Mouse (Mus musculus) forebrain, embryonic 14.5 days (tissue): ENCODE results near the gene Pdgfc. TPM values are rescaled to one million over a fixed set of nuclear protein-coding genes. Genes with fewer than 3 reads are reported as not detected.

Source experiments
- ATAC-seq: fragments of 200-750 bp; cut with Nextera tagmentation; 2 replicates; pipeline ENCODE4 v1.8.0; 2017; ENCODE audit warnings: mild to moderate bottlenecking, moderate library complexity
- DNase-seq: peaks from one replicate; pipeline ENCODE4 v3.0.0-alpha.2; 2015; ENCODE audit warnings: low spot score
- H3K27ac ChIP-seq: fragments of 300-500 bp; sonication (generic); 2 replicates; pipeline ENCODE4 v1.5.1; 2014; ENCODE audit warnings: low read depth, mild to moderate bottlenecking, control low read depth, low read length, moderate library complexity
- H3K27me3 ChIP-seq: fragments of 300-500 bp; sonication (generic); replicated peaks from 2 replicates; pipeline ENCODE4 v1.6.1; 2014; ENCODE audit warnings: low read length, control low read depth, mixed read lengths; ENCODE audit not compliant: control insufficient read depth, insufficient read depth
- H3K36me3 ChIP-seq: fragments of 300-500 bp; sonication (generic); 2 replicates; pipeline ENCODE4 v1.6.1; 2014; ENCODE audit warnings: low read length, control low read depth; ENCODE audit not compliant: control insufficient read depth, insufficient read depth
- H3K4me1 ChIP-seq: fragments of 300-500 bp; sonication (generic); 2 replicates; pipeline ENCODE4 v1.6.1; 2014; ENCODE audit warnings: antibody characterized with exemption, low read length, control low read depth; ENCODE audit not compliant: control insufficient read depth, insufficient read depth
- H3K4me2 ChIP-seq: fragments of 300-500 bp; sonication (generic); 2 replicates; pipeline ENCODE4 v1.6.1; 2014; ENCODE audit warnings: mild to moderate bottlenecking, control low read depth, low read length
- H3K4me3 ChIP-seq: fragments of 300-500 bp; sonication (generic); 2 replicates; pipeline ENCODE4 v1.5.1; 2014; ENCODE audit warnings: low read depth, low read length, control low read depth
- H3K9ac ChIP-seq: fragments of 300-500 bp; sonication (generic); 2 replicates; pipeline ENCODE4 v1.6.1; 2014; ENCODE audit warnings: mild to moderate bottlenecking, low read length, control low read depth, moderate library complexity
- H3K9me3 ChIP-seq: fragments of 300-500 bp; sonication (generic); replicated peaks from 2 replicates; pipeline ENCODE4 v1.6.1; 2016; ENCODE audit warnings: low read length, control low read depth, mixed read lengths; ENCODE audit not compliant: control insufficient read depth
- WGBS: fragments of 180-500 bp; shearing (Covaris S2); extraction: QIAGEN DNeasy Blood & Tissue Kit; methylation state at CpG from one replicate; pipeline ENCODE4 v1.1.7; 2014; 5-methylcytosine and 5-hydroxymethylcytosine counted together
- polyA plus RNA-seq: library from polyadenylated mRNA; unstranded; fragments of >200 nt; fragmentation: Nextera tagmentation; extraction: Ambion mirVana; gene quantifications from 2 replicates; pipeline ENCODE4 v1.2.1, GENCODE M21; 2014

The Pdgfc gene
- polyA plus RNA-seq, 1 experiment from 2014 or later, result 7.4 TPM

- under 1% methylated on average over 34 of the region's 34 CpGs for WGBS
- ATAC-seq (peak; percentile 58), DNase-seq (peak; percentile 59)
- Histone ChIP-seq H3K27me3 (no peaks in the 10 kb centered on the region), H3K9me3 (no peaks in the 10 kb centered on the region), H3K9ac (peak overlapping the region; percentile 74), H3K4me3 (peak overlapping the region; percentile 82), H3K36me3 (no peaks in the 10 kb centered on the region), H3K4me2 (peak overlapping the region; percentile 86), H3K4me1 (peaks cover 15% of the 10 kb centered on the region), H3K27ac (peak overlapping the region; percentile 87)
Measured at GRCm38 (mm10) chr3:81037312-81037859, 1.2 kb downstream of the Pdgfc start.

DNA sequence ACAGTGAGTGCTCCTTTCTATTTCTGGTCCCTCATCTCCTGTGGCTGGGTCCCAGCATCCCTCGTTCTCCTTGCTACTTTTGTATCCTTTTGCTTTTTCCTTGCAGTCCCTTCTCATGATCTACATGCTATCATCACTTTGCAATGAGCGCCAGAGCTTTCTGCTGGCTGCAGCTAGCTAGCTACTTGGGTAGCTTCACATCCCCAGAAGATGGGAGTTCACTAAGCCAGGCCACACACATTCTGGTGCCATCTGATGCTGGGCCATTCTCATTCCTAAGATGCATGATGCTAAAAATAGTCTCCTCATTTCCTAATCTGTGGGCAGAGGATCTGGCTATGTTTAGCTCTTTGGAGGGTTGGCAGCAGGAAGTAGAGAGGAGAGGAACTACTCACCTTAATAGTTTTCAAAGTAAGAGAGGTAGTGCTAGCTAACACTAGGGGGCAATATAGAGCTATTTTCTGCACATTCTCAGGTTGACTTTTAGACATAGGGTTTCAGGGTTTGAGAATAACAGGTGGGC lies 3.0 kb downstream of the Pdgfc start:
- no peak overlapping the region for H3K27ac ChIP-seq
- H3K36me3 ChIP-seq, result no peaks in the 10 kb centered on the region
- DNase-seq (peak; percentile 73), ATAC-seq (no peak)
- WGBS, result 77% methylated on average over 2 of the region's 2 CpGs
- peak overlapping the region; percentile 39; the same call in 1 of the 2 replicates for H3K4me2 ChIP-seq
- H3K4me3 ChIP-seq, result no peak overlapping the region
- H3K27me3 ChIP-seq, result no peaks in the 10 kb centered on the region
- H3K9me3 ChIP-seq, result no peaks in the 10 kb centered on the region
- no peak overlapping the region for H3K9ac ChIP-seq
- peaks cover 15% of the 10 kb centered on the region for H3K4me1 ChIP-seq

DNA sequence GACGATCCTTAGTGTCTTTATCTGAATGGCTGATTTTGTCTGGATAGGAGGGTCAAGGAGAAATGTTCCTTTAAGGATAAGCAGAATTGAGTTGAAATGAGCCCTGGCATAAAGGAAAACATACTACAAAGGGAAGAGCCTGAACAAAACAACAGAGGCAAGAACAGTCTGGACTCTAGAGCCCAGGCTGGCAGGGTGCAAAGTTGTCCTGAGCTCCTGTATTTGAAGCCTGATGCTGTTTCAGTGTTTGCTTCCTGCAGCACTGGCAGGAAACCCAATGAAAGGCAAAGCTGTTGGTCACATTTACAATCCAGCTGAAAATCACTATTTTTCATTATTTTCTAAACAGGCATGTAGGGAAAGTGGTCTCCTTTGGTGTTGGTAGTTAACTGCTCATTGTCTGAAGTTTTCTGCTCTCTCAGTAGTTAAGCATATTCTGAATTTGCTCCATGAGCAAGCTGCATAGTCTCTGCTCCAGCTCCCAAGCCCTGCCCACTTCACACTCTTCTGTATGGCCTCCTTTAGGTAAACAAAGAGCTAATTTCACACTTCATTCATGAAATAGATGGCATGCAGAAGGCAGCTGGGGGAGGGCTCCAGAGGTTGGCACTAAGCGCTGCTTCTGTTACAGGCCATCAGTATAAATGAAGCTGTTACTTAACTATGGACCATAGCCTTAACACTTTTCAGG lies 8.6 kb downstream of the Pdgfc start:
- Histone ChIP-seq H3K4me1 (peaks cover 21% of the 10 kb centered on the region), H3K9me3 (no peaks in the 10 kb centered on the region), H3K36me3 (no peaks in the 10 kb centered on the region), H3K27me3 (no peaks in the 10 kb centered on the region), H3K27ac (no peak overlapping the region), H3K9ac (no peak overlapping the region), H3K4me3 (no peak overlapping the region), H3K4me2 (no peak overlapping the region)
- peak; percentile 90 for ATAC-seq
- 40% methylated on average over 2 of the region's 2 CpGs for WGBS
- peak; percentile 67 for DNase-seq

- peak overlapping the region; percentile 23; the same call in 1 of the 2 replicates for H3K27ac ChIP-seq
- ATAC-seq (peak; percentile 57), DNase-seq (no peak)
- no peak overlapping the region for H3K4me3 ChIP-seq
- no peak overlapping the region for H3K9ac ChIP-seq
- no peaks in the 10 kb centered on the region for H3K27me3 ChIP-seq
- 42% methylated on average over 5 of the region's 5 CpGs for WGBS
- H3K4me2 ChIP-seq, result no peak overlapping the region
- no peaks in the 10 kb centered on the region for H3K9me3 ChIP-seq
- no peaks in the 10 kb centered on the region for H3K36me3 ChIP-seq
- H3K4me1 ChIP-seq, result peaks cover 21% of the 10 kb centered on the region
Measured at GRCm38 (mm10) chr3:81045344-81046050, 9.3 kb downstream of the Pdgfc start.

DNA sequence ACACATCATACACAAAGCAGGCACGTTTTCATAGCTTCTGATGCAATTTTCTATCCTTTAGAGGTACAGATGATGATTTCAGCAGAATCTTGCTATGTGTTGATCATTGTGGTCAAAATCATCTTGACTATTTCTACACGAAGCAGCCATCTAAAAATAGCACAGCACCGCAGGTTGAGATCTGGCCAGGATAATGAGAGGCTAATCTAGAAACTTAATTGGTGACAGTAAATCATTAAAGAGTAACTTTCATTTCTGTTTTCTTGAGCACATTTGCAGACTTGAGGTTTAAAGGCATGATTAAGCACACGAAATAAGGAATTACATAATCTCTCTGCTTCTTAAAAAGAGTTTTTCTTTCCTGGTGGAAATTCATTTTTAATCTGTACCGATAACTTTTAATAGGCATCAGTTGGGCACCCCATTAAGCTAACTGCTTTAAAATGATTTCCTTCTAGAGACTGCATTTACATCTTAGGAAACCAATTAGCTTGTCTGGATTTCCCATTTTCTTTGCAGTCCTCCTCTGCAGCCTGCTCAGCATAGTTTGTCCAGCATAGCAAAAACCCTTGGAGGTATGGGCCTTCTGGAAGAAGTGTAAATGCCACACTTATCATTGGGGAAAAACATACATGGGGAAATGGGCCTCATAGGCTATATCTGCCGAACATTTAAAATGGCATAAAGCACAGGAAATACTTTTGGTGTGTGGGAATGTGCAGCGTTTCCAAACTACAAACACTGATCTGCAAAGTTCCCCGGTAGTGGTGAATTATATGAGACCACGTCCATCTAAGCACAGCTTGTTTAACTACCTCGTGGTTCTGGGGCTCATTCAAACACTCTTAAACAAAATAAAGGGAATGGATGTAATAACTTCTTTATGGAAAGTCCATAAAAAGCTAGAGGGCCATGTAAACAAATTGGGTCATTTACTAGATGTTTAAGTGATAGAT lies 10.7 kb downstream of the Pdgfc start:
- ATAC-seq (no peak), DNase-seq (no peak)
- no peaks in the 10 kb centered on the region for H3K9me3 ChIP-seq
- H3K4me2 ChIP-seq, result no peak overlapping the region
- H3K36me3 ChIP-seq, result no peaks in the 10 kb centered on the region
- H3K27ac ChIP-seq, result no peak overlapping the region
- H3K4me1 ChIP-seq, result peaks cover 21% of the 10 kb centered on the region
- H3K9ac ChIP-seq, result no peak overlapping the region
- WGBS, result 60% methylated on average over 10 of the region's 10 CpGs
- no peaks in the 10 kb centered on the region for H3K27me3 ChIP-seq
- no peak overlapping the region for H3K4me3 ChIP-seq

DNA sequence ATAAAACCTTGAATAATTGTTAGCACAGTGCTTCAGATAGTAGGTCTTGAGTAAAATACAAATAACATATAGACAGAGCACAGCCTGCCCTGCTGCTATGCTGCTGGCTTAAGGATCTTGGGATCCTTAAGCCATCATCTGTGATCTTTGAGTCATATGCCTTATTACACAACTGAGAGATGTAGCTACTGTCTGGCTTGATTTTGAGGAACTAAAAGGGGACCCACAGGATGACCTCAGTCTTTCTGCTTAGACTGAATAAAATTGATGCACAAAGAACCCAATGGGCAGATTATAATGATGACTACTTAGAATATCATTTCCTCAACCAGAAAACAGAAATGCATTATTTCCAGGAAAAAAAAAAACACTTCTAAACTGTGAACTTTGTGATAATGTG lies 15.3 kb downstream of the Pdgfc start:
- no peak for ATAC-seq
- Histone ChIP-seq H3K27me3 (no peaks in the 10 kb centered on the region), H3K36me3 (no peaks in the 10 kb centered on the region), H3K4me3 (no peak overlapping the region), H3K27ac (no peak overlapping the region), H3K4me1 (peaks cover 5% of the 10 kb centered on the region), H3K9ac (no peak overlapping the region), H3K9me3 (no peaks in the 10 kb centered on the region), H3K4me2 (no peak overlapping the region)
- DNase-seq, result no peak

DNA sequence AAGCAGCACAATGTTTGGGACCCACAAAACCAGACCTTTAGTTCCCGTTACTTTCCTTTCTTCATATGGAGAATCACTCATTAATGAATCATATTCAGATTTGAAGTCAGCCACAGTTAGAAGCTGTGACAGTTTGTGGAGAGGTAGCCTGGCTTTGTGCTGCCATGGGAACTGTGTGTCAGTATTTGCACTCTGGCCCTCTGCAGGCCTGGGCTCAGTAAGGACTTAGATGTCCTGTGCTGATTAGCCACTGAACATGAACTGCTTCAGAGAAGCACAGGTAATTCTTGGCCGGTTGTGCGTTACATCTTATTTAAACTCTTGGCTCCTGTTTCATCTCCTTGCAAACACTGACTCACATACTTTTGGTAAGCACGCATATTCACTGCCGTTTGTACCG lies 16.2 kb downstream of the Pdgfc start:
- Histone ChIP-seq H3K9me3 (no peaks in the 10 kb centered on the region), H3K27me3 (no peaks in the 10 kb centered on the region), H3K27ac (no peak overlapping the region), H3K9ac (no peak overlapping the region), H3K4me1 (no peaks in the 10 kb centered on the region), H3K4me3 (no peak overlapping the region), H3K4me2 (no peak overlapping the region), H3K36me3 (no peaks in the 10 kb centered on the region)
- DNase-seq (no peak), ATAC-seq (no peak)
- 89% methylated on average over 6 of the region's 6 CpGs for WGBS

- H3K36me3 ChIP-seq, result no peaks in the 10 kb centered on the region
- ATAC-seq, result no peak
- H3K27ac ChIP-seq, result no peak overlapping the region
Measured at GRCm38 (mm10) chr3:81054074-81054473, 17.9 kb downstream of the Pdgfc start.

More at GRCm38 (mm10) chr3:81054074-81054473, 17.9 kb downstream of the Pdgfc start:
- H3K27me3 ChIP-seq, result no peaks in the 10 kb centered on the region
- H3K4me2 ChIP-seq, result no peak overlapping the region
- no peaks in the 10 kb centered on the region for H3K9me3 ChIP-seq
- H3K4me1 ChIP-seq, result peaks cover 2% of the 10 kb centered on the region; the same call in 1 of the 2 replicates
- H3K4me3 ChIP-seq, result no peak overlapping the region
- no peak for DNase-seq
- no peak overlapping the region for H3K9ac ChIP-seq
